Mouse (Mus musculus): ENCODE measurements at regions not wholly inside any gene's neighbourhood (a gene's known extent, or its start where the extent isn't known, plus 50 kb on each side); places are given as distances from the start of the nearest gene placed in this dataset.

DNA sequence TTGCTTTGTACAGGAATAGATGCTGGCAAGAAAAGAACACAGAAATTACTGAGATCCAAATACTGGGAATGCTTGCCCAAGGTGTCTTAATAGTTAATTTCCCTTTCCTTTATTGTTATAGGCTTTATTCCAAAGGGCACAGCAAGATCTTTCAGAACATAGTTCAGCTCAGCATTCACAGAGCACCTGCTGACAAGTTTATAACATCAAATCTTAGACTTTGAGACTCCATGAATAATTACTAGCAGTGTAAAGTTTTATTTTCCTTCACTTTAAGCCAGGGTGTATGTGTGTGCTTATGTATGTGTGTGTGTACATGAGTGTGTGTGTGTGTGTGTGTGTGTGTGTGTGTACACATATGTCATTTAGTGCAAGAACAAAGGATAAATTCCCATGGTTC is 999.8 kb upstream of the Crim1 start:
- H3K4me2 ChIP-seq (replicated peaks; ENCODE audit: low read depth, low read length) = no peak overlapping the region
- H3K27ac ChIP-seq (ENCODE audit: low read length) = no peak overlapping the region
- no peaks in the 10 kb centered on the region for H3K4me1 ChIP-seq (ENCODE audit: insufficient read depth, low read length)
- H3K9ac ChIP-seq (replicated peaks; ENCODE audit: low read length) = no peak overlapping the region
- H3K36me3 ChIP-seq (ENCODE audit: insufficient read depth, low read length) = no peaks in the 10 kb centered on the region
- no peaks in the 10 kb centered on the region for H3K9me3 ChIP-seq (ENCODE audit: low read length)
- no peak for ATAC-seq (ENCODE audit: low FRiP score, low TSS enrichment)
- H3K4me3 ChIP-seq (ENCODE audit: low read length) = no peak overlapping the region
- no peaks in the 10 kb centered on the region for H3K27me3 ChIP-seq (ENCODE audit: insufficient read depth, low read length)

DNA sequence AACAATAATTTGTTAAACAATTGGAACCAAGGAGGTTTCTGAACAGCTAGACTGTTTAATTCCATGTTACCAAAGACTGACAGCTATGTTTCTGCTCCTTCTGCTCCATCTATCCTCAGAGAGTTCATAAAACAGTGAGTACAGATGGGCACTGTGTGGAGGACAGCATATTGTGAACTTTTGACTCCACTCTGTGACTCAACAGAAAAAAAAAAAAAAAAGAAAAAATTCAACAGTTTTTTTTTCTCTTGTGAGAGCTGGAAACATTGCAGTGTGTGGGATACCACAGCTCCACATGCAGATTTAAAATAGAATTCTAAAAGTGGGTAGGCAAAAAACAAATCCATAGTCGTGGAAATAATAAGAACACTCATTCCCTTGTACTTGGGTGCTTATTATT is 999.4 kb upstream of the Crim1 start:
- Histone ChIP-seq H3K4me3 (ENCODE audit: low read length) (no peak overlapping the region), H3K4me2 (replicated peaks; ENCODE audit: low read depth, low read length) (no peak overlapping the region), H3K27ac (ENCODE audit: low read length) (no peak overlapping the region), H3K9ac (replicated peaks; ENCODE audit: low read length) (no peak overlapping the region), H3K4me1 (ENCODE audit: insufficient read depth, low read length) (no peaks in the 10 kb centered on the region), H3K27me3 (ENCODE audit: insufficient read depth, low read length) (no peaks in the 10 kb centered on the region), H3K9me3 (ENCODE audit: low read length) (no peaks in the 10 kb centered on the region), H3K36me3 (ENCODE audit: insufficient read depth, low read length) (no peaks in the 10 kb centered on the region)
- ATAC-seq (ENCODE audit: low FRiP score, low TSS enrichment) = no peak
- 50% methylated on average over 1 of the region's 1 CpGs for WGBS

DNA sequence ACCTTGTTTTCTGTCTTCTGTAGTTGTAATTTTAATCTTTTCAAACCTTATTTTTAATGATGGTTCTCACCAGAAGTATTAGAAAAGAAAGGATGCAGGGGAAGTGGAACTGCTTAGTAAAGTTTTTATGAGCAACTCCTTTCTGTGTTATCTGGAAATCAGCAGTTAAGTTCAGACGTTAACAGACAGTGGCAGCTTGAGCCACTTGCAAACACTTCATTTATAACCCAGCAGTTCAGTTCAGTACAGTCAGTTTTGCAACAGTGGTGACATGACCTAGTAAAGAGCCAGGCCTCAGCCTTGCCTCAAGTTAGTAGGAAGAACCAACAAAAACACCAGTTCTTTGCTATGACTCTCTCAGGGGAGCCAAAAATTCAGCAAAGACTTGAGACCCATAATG is 989.1 kb upstream of the Crim1 start:
- Histone ChIP-seq H3K4me2 (replicated peaks; ENCODE audit: low read depth, low read length) (no peak overlapping the region), H3K36me3 (ENCODE audit: insufficient read depth, low read length) (no peaks in the 10 kb centered on the region), H3K27me3 (ENCODE audit: insufficient read depth, low read length) (no peaks in the 10 kb centered on the region), H3K4me3 (ENCODE audit: low read length) (no peak overlapping the region), H3K27ac (ENCODE audit: low read length) (no peak overlapping the region), H3K4me1 (ENCODE audit: insufficient read depth, low read length) (no peaks in the 10 kb centered on the region), H3K9me3 (ENCODE audit: low read length) (no peaks in the 10 kb centered on the region), H3K9ac (replicated peaks; ENCODE audit: low read length) (no peak overlapping the region)
- WGBS = 41% methylated on average over 1 of the region's 1 CpGs
- ATAC-seq (ENCODE audit: low FRiP score, low TSS enrichment) = no peak

DNA sequence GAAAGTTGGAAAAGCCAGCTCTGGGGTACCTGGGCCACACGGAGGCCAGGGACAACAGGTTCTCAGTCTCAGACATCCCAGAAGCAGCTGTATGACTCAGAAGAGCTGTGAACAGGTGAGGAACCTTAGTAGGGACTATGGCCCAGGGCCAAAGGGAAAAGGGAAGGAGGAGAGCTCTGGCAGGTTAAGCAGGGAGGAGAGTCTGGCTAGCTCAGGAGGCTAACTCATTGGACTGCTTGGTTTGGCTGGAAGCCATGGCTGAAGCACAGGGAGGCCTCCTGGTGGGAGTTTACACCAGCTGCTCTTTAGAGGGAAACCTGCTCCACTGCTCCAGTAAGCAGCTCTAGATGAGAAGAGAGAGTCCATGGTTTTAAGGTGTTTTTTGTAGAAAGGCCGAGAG is 955.0 kb upstream of the Crim1 start:
- no peak overlapping the region for H3K4me3 ChIP-seq (ENCODE audit: low read length)
- no peaks in the 10 kb centered on the region for H3K27me3 ChIP-seq (ENCODE audit: insufficient read depth, low read length)
- H3K27ac ChIP-seq (ENCODE audit: low read length) = no peak overlapping the region
- H3K9ac ChIP-seq (replicated peaks; ENCODE audit: low read length) = no peak overlapping the region
- 61% methylated on average over 2 of the region's 2 CpGs for WGBS
- H3K4me2 ChIP-seq (replicated peaks; ENCODE audit: low read depth, low read length) = no peak overlapping the region
- no peaks in the 10 kb centered on the region for H3K36me3 ChIP-seq (ENCODE audit: insufficient read depth, low read length)
- no peaks in the 10 kb centered on the region for H3K9me3 ChIP-seq (ENCODE audit: low read length)
- H3K4me1 ChIP-seq (ENCODE audit: insufficient read depth, low read length) = no peaks in the 10 kb centered on the region
- ATAC-seq (ENCODE audit: low FRiP score, low TSS enrichment) = 0 out of 2 replicates have a peak, but pooled peaks have one; percentile 42
